Mouse (Mus musculus): ENCODE results near the gene Rbms3. TPM values are rescaled to one million over a fixed set of nuclear protein-coding genes. Genes with fewer than 3 reads are reported as not detected.

The Rbms3 gene
- polyA plus RNA-seq, 1 experiment from 2014 or later = 127 TPM

GRCm38 (mm10) chr9:116557781-116558180 lies 1071.9 kb downstream of the Rbms3 start:
- no peak overlapping the region for H3K9ac ChIP-seq
- no peaks in the 10 kb centered on the region for H3K9me3 ChIP-seq
- H3K36me3 ChIP-seq = no peaks in the 10 kb centered on the region
- H3K27me3 ChIP-seq = no peaks in the 10 kb centered on the region
- 91% methylated on average over 5 of the region's 5 CpGs for WGBS
- H3K4me3 ChIP-seq = no peak overlapping the region
- no peak for ATAC-seq (ENCODE audit: low read depth)
- H3K4me2 ChIP-seq = no peak overlapping the region
- no peak overlapping the region for H3K27ac ChIP-seq (replicated peaks)
- peaks cover 15% of the 10 kb centered on the region for H3K4me1 ChIP-seq (replicated peaks)

- peak overlapping the region; percentile 28 for H3K4me2 ChIP-seq
- WGBS = 22% methylated on average over 8 of the region's 8 CpGs
- H3K4me3 ChIP-seq = no peak overlapping the region
- no peaks in the 10 kb centered on the region for H3K9me3 ChIP-seq
- H3K36me3 ChIP-seq = no peaks in the 10 kb centered on the region
- 0 out of 2 replicates have a peak overlapping the region, but pooled peaks have one; percentile 4 for H3K27ac ChIP-seq (replicated peaks)
- H3K9ac ChIP-seq = no peak overlapping the region
- no peaks in the 10 kb centered on the region for H3K27me3 ChIP-seq
- ATAC-seq (ENCODE audit: low read depth) = peak; percentile 80; the same call in 1 of the 2 replicates
- peaks cover 15% of the 10 kb centered on the region for H3K4me1 ChIP-seq (replicated peaks)
Measured at GRCm38 (mm10) chr9:116556641-116557040, 1073.1 kb downstream of the Rbms3 start.

DNA sequence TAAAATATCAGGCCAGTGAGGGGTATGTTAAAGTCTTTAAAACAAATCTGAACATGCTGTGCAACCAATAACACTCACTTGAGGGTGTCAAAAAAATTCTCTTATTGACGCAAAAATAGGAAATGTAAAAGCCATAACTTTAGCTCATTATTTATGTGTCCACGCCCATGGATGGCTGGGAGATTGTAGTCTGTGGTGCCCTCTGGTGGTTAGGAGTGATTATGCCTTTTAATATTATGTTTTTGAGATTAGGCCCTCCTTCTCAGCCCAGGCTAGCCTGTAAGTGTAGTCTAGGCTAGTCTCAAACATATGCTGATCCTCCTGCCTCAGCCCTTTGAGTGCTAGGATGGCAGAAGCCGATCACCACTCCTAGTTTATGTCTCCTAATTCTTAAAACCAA lies 1076.5 kb downstream of the Rbms3 start:
- Histone ChIP-seq H3K4me2 (no peak overlapping the region), H3K9me3 (no peaks in the 10 kb centered on the region)
- 87% methylated on average over 3 of the region's 3 CpGs for WGBS

DNA sequence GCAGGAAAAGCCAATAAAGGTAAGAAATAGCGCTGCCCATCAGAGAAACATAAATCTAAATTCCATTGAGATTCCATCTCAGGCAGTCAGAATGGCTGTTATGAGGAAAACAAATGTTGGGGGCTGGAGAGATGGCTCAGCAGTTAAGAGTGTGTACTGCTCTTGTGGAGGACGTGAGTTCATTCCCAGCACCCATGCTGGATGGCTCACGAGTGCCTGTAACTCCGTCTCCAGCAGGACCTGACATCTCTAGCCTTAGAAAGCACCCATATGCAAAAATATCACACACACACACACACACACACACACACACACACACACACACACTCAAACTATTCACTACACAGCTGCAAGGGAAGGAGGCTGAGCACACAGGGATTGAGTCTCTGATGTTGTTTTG lies 1083.6 kb downstream of the Rbms3 start:
- Histone ChIP-seq H3K4me2 (no peak overlapping the region), H3K4me1 (replicated peaks) (no peaks in the 10 kb centered on the region), H3K9ac (no peak overlapping the region), H3K27ac (replicated peaks) (no peak overlapping the region), H3K4me3 (no peak overlapping the region), H3K9me3 (no peaks in the 10 kb centered on the region), H3K36me3 (no peaks in the 10 kb centered on the region), H3K27me3 (no peaks in the 10 kb centered on the region; the same call in 1 of the 2 replicates)
- ATAC-seq (ENCODE audit: low read depth) = no peak
- 73% methylated on average over 4 of the region's 4 CpGs for WGBS

More for the DNA sequence above, 1076.5 kb downstream of the Rbms3 start:
- no peak overlapping the region for H3K27ac ChIP-seq (replicated peaks)
- H3K36me3 ChIP-seq = no peaks in the 10 kb centered on the region
- ATAC-seq (ENCODE audit: low read depth) = no peak
- peaks cover 15% of the 10 kb centered on the region for H3K4me1 ChIP-seq (replicated peaks)
- no peaks in the 10 kb centered on the region for H3K27me3 ChIP-seq
- H3K4me3 ChIP-seq = no peak overlapping the region
- H3K9ac ChIP-seq = no peak overlapping the region

DNA sequence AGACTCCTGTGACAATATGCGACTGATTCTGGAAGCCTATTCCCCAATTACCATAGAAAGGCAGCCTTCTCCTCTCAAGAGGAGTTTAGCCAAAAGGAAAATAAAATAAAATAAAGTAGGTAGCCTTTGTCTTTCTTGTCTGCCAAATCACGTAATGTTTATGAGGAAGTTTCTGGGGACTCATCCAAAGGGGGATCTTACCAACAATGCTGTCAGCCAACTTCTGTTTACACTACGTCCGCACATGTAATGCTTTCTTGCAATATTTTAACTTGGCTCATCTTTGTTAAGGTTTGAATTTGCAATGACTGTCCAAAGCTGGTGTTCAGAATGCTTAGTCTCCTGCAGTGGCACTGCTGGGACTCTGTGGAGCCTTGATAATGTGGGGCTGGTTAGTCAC lies 1086.9 kb downstream of the Rbms3 start:
- Histone ChIP-seq H3K9me3 (no peaks in the 10 kb centered on the region), H3K27me3 (no peaks in the 10 kb centered on the region; the same call in 1 of the 2 replicates), H3K4me2 (no peak overlapping the region), H3K4me3 (no peak overlapping the region), H3K36me3 (no peaks in the 10 kb centered on the region), H3K9ac (no peak overlapping the region), H3K27ac (replicated peaks) (no peak overlapping the region), H3K4me1 (replicated peaks) (no peaks in the 10 kb centered on the region)
- no peak for ATAC-seq (ENCODE audit: low read depth)
- WGBS = 89% methylated on average over 4 of the region's 4 CpGs

DNA sequence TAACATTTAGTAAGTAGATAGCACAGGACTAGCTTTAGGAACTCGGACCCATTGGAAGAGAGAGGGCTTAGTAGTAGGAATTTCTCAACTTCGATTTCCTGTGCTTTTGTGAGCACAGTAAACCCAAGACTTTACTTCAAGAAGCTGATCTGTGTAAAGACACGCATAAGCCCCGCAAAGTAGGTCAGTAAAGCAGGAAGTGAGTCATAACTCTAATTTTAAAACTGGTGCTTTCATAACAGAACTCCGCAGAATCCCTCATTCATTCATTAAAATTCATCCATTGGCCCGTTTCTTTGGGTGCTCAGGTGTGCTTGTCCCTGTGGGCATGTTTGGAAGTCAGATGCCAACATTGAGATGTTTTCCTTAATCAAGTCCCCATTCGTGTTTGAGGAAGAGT lies 1087.7 kb downstream of the Rbms3 start:
- Histone ChIP-seq H3K4me2 (no peak overlapping the region), H3K9ac (no peak overlapping the region), H3K27me3 (no peaks in the 10 kb centered on the region; the same call in 1 of the 2 replicates), H3K4me1 (replicated peaks) (no peaks in the 10 kb centered on the region), H3K4me3 (no peak overlapping the region), H3K9me3 (no peaks in the 10 kb centered on the region), H3K36me3 (no peaks in the 10 kb centered on the region), H3K27ac (replicated peaks) (no peak overlapping the region)
- WGBS = 84% methylated on average over 7 of the region's 7 CpGs
- no peak for ATAC-seq (ENCODE audit: low read depth)

DNA sequence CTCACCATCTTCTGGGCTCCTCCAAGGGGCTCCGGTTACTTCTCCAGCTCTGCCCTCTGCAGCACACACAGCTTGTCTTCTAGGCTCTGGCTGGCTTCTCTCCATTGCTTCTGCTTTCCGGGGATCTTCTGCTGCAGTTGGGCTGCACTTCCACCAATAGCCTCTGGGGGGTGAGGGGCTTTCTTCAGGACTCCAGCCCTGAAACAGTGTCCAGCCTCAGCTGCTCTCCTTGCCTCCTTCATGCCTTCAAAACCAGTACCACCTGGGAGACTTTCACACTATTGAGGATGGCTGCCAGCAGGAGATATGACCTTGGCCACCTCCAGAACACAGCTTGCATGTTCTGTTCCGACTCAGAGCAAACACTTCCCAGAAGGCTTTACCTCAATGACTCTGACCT lies 1094.0 kb downstream of the Rbms3 start:
- no peak overlapping the region for H3K4me3 ChIP-seq
- no peak for ATAC-seq (ENCODE audit: low read depth)
- WGBS = 73% methylated on average over 3 of the region's 3 CpGs
- H3K4me2 ChIP-seq = no peak overlapping the region
- no peaks in the 10 kb centered on the region for H3K36me3 ChIP-seq
- no peaks in the 10 kb centered on the region for H3K4me1 ChIP-seq (replicated peaks)
- no peaks in the 10 kb centered on the region for H3K27me3 ChIP-seq
- peaks cover 12% of the 10 kb centered on the region; the same call in 1 of the 2 replicates for H3K9me3 ChIP-seq
- H3K9ac ChIP-seq = no peak overlapping the region
- H3K27ac ChIP-seq (replicated peaks) = no peak overlapping the region

GRCm38 (mm10) chr9:116533381-116533780 lies 1096.3 kb downstream of the Rbms3 start:
- Histone ChIP-seq H3K27ac (replicated peaks) (no peak overlapping the region), H3K9ac (no peak overlapping the region), H3K4me2 (no peak overlapping the region), H3K4me1 (replicated peaks) (no peaks in the 10 kb centered on the region), H3K27me3 (no peaks in the 10 kb centered on the region), H3K36me3 (no peaks in the 10 kb centered on the region), H3K4me3 (no peak overlapping the region), H3K9me3 (peaks cover 19% of the 10 kb centered on the region; the same call in 1 of the 2 replicates)
- no peak for ATAC-seq (ENCODE audit: low read depth)
- WGBS = 86% methylated on average over 5 of the region's 5 CpGs

GRCm38 (mm10) chr9:116531121-116531520 lies 1098.6 kb downstream of the Rbms3 start:
- Histone ChIP-seq H3K9ac (no peak overlapping the region), H3K27ac (replicated peaks) (no peak overlapping the region), H3K36me3 (no peaks in the 10 kb centered on the region), H3K27me3 (no peaks in the 10 kb centered on the region), H3K4me3 (no peak overlapping the region), H3K4me1 (replicated peaks) (no peaks in the 10 kb centered on the region), H3K4me2 (no peak overlapping the region), H3K9me3 (peaks cover 19% of the 10 kb centered on the region; the same call in 1 of the 2 replicates)
- 90% methylated on average over 4 of the region's 4 CpGs for WGBS
- no peak for ATAC-seq (ENCODE audit: low read depth)

DNA sequence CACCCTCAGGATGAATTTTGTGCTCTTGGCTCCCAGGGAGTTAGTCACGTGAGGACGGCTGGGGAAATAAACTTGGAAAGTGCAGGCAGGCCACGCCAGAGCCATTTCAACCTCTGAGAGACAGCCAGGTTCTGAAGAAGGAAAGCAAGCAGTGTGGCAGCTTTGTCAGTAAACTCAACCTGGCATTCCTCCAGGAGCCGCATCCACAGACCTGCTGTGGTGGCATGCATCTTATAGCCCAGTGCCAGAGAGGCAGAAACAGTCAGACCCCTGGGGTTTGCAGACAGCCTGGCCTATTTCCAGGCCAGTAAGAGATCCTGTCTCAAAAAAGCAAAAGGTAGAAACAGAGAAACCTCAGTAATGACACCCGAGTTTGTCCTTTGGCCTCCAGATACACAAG lies 1105.3 kb downstream of the Rbms3 start:
- Histone ChIP-seq H3K9me3 (0 out of 2 replicates have a peak, but pooled peaks cover 7% of the 10 kb centered on the region), H3K27ac (replicated peaks) (no peak overlapping the region), H3K27me3 (no peaks in the 10 kb centered on the region), H3K36me3 (no peaks in the 10 kb centered on the region), H3K4me1 (replicated peaks) (peaks cover 3% of the 10 kb centered on the region; the same call in 1 of the 2 replicates), H3K4me3 (no peak overlapping the region), H3K4me2 (no peak overlapping the region), H3K9ac (no peak overlapping the region)
- no peak for ATAC-seq (ENCODE audit: low read depth)
- WGBS = 71% methylated on average over 5 of the region's 5 CpGs
